In genomic region chr9:121458466-121458865, GRCm38 (mm10) we compare ENCODE assay signal across 9 mouse cellular contexts. TPM values are rescaled to one million over a fixed set of nuclear protein-coding genes. Genes with fewer than 3 reads are reported as not detected.
DNase-seq lines count a peak whose midpoint lies in the region; ATAC-seq and TF ChIP-seq lines count a peak whose summit lies in the region.
"Had no signal": no experiment of that assay in that cellular context is flagged by ENCODE, and none has a peak within 500 bp of the region (broad histone marks: within the 10 kb centered on the region; RNA-seq: fewer than 3 reads in every experiment).

No protein-coding gene starts in this region.

- H3K79me2 ChIP-seq in liver, adult 2 months (ENCODE audit: control insufficient read depth, insufficient read depth, low read length): no peaks in the 10 kb centered on the region

- H3K4me3 ChIP-seq in layer of hippocampus, adult 2 months: no peak overlapping the region
- H3K4me3 ChIP-seq in liver, adult 2 months (ENCODE audit: insufficient read depth, low read depth, low read length): no peak overlapping the region
- H3K4me3 ChIP-seq: heart, embryonic 15.5 days had no signal

- peak; percentile 78 for DNase-seq in CD4-positive, CD25-positive, alpha-beta regulatory T cell, adult 2 months (ENCODE audit: low read depth, low spot score)
- DNase-seq in layer of hippocampus, adult 2 months (ENCODE audit: low spot score in 2 of 2): peak in 1 of 2 experiments; percentile 52
- DNase-seq in layer of hippocampus, adult 9-11 months: no peak
- peak; percentile 36 for DNase-seq in T-cell, adult 2 months (ENCODE audit: low spot score)
- peak; percentile 36 for DNase-seq in embryo, embryonic 11.5 days (ENCODE audit: low read depth, low spot score)
- no peak for DNase-seq in liver, adult 2 months (ENCODE audit: extremely low read depth, low read depth, low spot score)
- peak; percentile 64 for DNase-seq in right cerebral cortex, postnatal 4 days

- H3K4me1 ChIP-seq in liver, adult 2 months (ENCODE audit: control insufficient read depth, insufficient read depth, low read length): no peaks in the 10 kb centered on the region

- peaks cover 52% of the 10 kb centered on the region for H3K36me3 ChIP-seq in liver, adult 2 months (ENCODE audit: control insufficient read depth, insufficient read depth, low read length)

- peak; percentile 95 for TF ChIP-seq CTCF in layer of hippocampus, adult 2 months (conservative IDR thresholded peaks at IDR 0.05)
- TF ChIP-seq CTCF in liver, adult 2 months (IDR thresholded peaks at IDR 0.05; ENCODE audit: low read depth, low read length): peak; percentile 86

- H3K9ac ChIP-seq in liver, adult 2 months (ENCODE audit: low read depth, low read length): no peak overlapping the region
- H3K9ac ChIP-seq: heart, embryonic 15.5 days had no signal

- no peak for TF ChIP-seq POLR2A in liver, adult 2 months (IDR thresholded peaks at IDR 0.05; ENCODE audit: extremely low read depth, insufficient read depth, low read length)

- no peak for ATAC-seq in CD4-positive, CD25-positive, alpha-beta regulatory T cell, adult 4 months

- H3K27me3 ChIP-seq in liver, adult 2 months (ENCODE audit: control insufficient read depth, insufficient read depth, low read length): no peaks in the 10 kb centered on the region
- H3K27me3 ChIP-seq: heart, embryonic 15.5 days had no signal

- H3K27ac ChIP-seq in layer of hippocampus, adult 2 months: no peak overlapping the region
- no peak overlapping the region for H3K27ac ChIP-seq in liver, adult 2 months (replicated peaks; ENCODE audit: insufficient read depth, low read depth, low read length)
- H3K27ac ChIP-seq: heart, embryonic 15.5 days had no signal

- WGBS in liver, adult 2 months: 46% methylated on average over 8 of the region's 8 CpGs

RNA-seq across cellular contexts. Expression of gene Cck, which starts 37.0 kb away (rescaled TPM):
- polyA plus RNA-seq in CD4-positive, CD25-positive, alpha-beta regulatory T cell, adult 4 months (2017; shearing (Covaris generic)): not detected
- total RNA-seq in layer of hippocampus, adult 2 months (2021): 100 to 1,000 TPM; 667 to 672 TPM
- not detected in 2 replicates for total RNA-seq in liver, adult 2 months (2014; rRNA removed)
- not detected in 2 replicates for polyA plus RNA-seq in liver, adult 2 months (2012; rRNA removed)

Comparison
In these comparisons a context has a peak if more than half of its experiments do, and no peak if none do; other contexts are left out.
1. DNase-seq: peak in CD4-positive, CD25-positive, alpha-beta regulatory T cell, adult 2 months (single experiment), T-cell, adult 2 months (single experiment), embryo, embryonic 11.5 days (single experiment) and right cerebral cortex, postnatal 4 days (single experiment); none in layer of hippocampus, adult 9-11 months (single experiment) and liver, adult 2 months (single experiment).
2. RNA of gene Cck, which starts 37.0 kb away (total RNA-seq): 667 to 672 TPM in layer of hippocampus, adult 2 months; not detected in liver, adult 2 months; every median in the first group is over 100 times any median in the second.